Mouse (Mus musculus) olfactory bulb, adult 2 months (tissue): ENCODE data around the gene Zfp64.

Source experiments
- CTCF ChIP-seq: fragments of 200-500 bp; IDR thresholded peaks from 2 replicates; pipeline ENCODE4 v1.5.1; 2012; ENCODE audit warnings: low read depth, mild to moderate bottlenecking, low read length, moderate library complexity; ENCODE audit not compliant: insufficient read depth
- POLR2A ChIP-seq: fragments of 200-500 bp; IDR thresholded peaks from 2 replicates; pipeline ENCODE4 v1.6.1; 2012; ENCODE audit warnings: mild to moderate bottlenecking, low read depth, low read length, moderate library complexity; ENCODE audit not compliant: insufficient read depth

DNA sequence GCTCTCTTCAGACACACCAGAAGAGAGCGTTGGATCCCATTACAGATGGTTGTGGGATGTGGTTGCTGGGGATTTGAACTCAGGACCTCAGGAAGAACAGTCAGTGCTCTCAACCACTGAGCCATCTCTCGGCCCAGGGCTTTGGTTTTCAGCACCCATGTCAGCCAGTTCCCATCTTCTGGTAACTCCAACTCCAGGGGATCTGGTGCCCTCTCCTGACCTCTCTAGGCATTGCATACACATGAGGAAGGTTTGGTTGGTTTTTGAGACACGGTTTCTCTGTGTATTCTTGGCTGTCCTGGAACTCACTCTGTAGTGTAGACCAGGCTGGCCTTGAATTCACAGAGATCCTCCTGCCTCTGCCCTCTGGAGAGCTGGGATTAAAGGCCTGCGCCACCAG, 77.2 kb downstream of the Zfp64 start:
- TF ChIP-seq CTCF (no peak), POLR2A (no peak)
